Mouse (Mus musculus) gastrocnemius, adult 2 months (tissue): ENCODE results near the gene Col26a1. TPM values are rescaled to one million over a fixed set of nuclear protein-coding genes. Genes with fewer than 3 reads are reported as not detected.

ENCODE experiments used
- DNase-seq: peaks from one replicate; pipeline ENCODE4 v3.0.0; 2022
- H3K27ac ChIP-seq: fragments of 200-600 bp; 2 replicates; pipeline ENCODE4 v1.8.1; 2022; ENCODE audit warnings: mild to moderate bottlenecking
- H3K4me3 ChIP-seq: fragments of 200-600 bp; 2 replicates; pipeline ENCODE4 v1.8.1; 2022; ENCODE audit warnings: mild to moderate bottlenecking, moderate library complexity
- CTCF ChIP-seq: fragments of 200-600 bp; IDR thresholded peaks from 2 replicates; pipeline ENCODE4 v1.8.1; 2022; ENCODE audit warnings: antibody characterized with exemption, mild to moderate bottlenecking, moderate library complexity
- intact Hi-C: fragments of 180-260 bp; cut with DNase I; formaldehyde crosslinking; loops from one replicate; pipeline ENCODE4 v1.15.1; 2025
- total RNA-seq, 2 experiments: library from RNA; stranded (reverse); gene quantifications; 2 replicates each; pipeline ENCODE4 v1.2.3; 2021

Gene Col26a1
- total RNA-seq, 2 experiments from 2014 or later = 1.4 to 2.1 TPM

DNA sequence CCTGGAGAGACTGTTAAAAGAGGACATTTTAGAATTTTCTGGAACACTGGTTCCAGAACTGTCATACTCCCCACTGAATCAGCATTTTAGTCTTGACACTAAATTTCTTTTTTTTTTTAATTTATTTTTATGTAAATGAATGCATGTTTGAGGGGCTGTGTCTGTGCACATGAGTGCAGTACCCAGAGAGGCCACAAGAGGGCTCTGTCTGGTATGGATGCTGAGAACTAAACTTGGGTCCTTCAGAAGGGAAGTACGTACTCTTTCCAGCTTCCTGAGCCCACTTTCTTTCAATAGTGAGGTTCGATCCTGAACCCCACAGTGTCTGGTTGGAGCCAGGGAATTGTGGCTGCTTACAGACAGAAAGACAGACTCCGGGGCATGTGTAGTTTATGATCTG lies 177.5 kb downstream of the Col26a1 start:
- Histone ChIP-seq H3K27ac (no peak overlapping the region), H3K4me3 (no peak overlapping the region)
- intact Hi-C loops = loop anchor here (10.0 kb wide), 1 partner anchor 81 kb away; no protein-coding TSS in a partner anchor
- DNase-seq = no peak
- TF ChIP-seq CTCF = peak; percentile 61

DNA sequence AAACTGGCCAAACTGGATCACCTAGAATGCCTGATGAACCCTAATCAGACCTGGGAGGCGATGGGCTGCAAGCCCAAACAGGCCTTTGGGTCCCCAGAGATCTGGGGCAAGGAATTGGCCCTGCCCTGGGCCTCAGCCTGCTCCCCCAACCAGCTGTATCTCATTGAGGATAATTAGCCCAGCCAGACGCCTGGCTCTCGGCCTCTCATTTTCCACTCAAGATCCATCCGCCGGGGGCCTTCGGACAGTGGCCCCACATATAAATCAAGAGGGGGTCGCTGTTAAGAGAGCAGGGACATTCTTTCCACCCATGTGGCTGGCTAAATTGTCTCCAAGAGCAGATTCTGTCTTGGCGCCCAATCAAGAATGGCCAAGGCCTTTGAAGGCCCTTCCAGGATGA lies 178.9 kb downstream of the Col26a1 start:
- Histone ChIP-seq H3K27ac (no peak overlapping the region), H3K4me3 (no peak overlapping the region)
- no peak for DNase-seq
- intact Hi-C loops = loop anchor here (10.0 kb wide), 1 partner anchor 79 kb away; no protein-coding TSS in a partner anchor
- TF ChIP-seq CTCF = no peak

DNA sequence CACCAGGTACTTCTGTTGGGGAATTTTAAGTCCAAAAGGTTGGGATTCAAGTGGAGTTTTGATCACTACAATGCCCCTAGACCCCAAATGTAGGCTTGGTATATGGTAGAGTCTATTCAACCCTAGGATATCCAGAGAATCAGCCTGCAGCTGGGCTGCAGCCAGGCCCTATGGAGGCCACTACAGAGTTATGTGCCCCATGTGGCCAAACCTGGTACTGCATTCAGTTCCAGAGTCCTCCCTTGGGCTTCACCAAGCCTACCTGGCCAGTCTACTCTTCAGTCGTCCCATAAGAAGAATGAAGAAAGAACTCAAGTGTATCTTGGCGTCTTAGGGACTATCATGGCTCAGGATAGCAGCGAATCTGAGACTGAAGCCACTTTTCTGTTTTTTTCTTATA lies 179.3 kb downstream of the Col26a1 start:
- Histone ChIP-seq H3K4me3 (no peak overlapping the region), H3K27ac (no peak overlapping the region)
- peak; percentile 84 for DNase-seq
- TF ChIP-seq CTCF = peak; percentile 90
- intact Hi-C loops = loop anchor here (10.0 kb wide), 1 partner anchor 79 kb away; no protein-coding TSS in a partner anchor

DNA sequence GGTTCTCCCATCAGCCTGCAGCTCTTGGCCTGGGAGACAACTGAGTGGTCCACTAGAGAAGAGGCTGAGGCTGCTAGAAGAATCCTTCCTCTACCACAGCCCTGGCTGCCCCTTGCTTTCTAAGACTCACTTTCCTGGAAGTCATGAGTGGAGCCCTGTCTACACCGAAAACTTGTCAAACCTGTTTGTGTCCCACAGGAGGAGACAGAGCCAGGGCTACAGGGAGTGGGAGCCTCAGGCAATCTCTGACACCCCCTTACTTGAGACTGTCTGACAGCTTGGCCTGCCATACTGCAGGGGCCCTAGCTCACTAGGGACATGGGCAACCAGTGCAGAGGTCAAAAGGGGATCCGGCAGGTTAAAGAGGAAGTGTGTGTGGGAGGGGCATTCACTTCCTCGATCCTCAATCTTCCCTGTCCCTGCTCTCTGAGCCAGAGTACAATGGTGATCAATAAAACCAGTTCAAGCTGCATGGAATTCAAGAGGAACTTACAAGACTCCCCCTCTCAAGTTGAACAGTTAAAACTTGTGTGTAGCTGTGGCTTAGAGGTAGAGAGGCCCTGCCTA lies 180.8 kb downstream of the Col26a1 start:
- Histone ChIP-seq H3K27ac (no peak overlapping the region), H3K4me3 (no peak overlapping the region)
- intact Hi-C loops = loop anchor here (10.0 kb wide), 1 partner anchor 77 kb away; no protein-coding TSS in a partner anchor
- no peak for DNase-seq
- no peak for TF ChIP-seq CTCF

DNA sequence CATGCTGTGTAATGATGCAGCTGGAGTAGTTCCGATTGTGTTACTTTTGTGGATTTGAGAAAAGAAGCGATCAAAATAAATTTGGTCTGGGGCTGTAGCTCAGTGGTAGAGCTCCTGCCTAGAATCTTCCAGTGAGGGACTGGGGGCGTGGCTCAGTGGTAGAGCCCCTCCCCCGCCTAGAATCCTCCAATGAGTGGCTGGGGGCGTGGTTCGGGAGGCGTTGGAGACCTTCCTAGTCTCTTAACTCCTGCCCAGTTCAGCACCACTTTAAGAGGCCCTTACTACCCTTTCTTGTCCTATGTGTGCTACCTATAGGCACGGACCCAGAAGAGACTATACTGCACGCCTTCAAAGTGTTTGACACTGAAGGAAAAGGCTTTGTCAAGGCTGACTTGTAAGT lies 185.4 kb downstream of the Col26a1 start:
- TF ChIP-seq CTCF = no peak
- no peak for DNase-seq
- no peak overlapping the region for H3K4me3 ChIP-seq
- intact Hi-C loops = no loop called here
- no peak overlapping the region for H3K27ac ChIP-seq

DNA sequence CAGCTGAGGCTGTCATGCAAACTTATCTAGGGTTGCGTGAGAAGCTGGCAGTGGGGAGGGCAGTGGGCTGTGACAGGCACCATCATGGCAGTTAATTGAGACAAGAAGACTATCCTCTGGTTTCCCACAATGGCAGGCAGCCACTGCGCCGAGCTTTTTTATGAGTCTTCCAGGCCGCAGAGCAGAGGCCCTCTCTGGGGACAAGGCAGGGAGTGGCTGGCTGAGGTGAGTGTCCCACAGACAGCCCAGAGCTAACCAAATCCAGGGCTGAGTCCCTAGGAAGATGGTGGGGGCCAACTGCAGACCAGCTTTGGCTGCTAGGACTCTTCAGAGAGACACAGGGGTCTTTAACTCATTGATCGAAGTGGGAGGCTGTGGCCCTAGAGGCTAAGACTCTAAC lies 186.5 kb downstream of the Col26a1 start:
- H3K4me3 ChIP-seq = no peak overlapping the region
- no peak overlapping the region for H3K27ac ChIP-seq
- TF ChIP-seq CTCF = no peak

GRCm38 (mm10) chr5:136694976-136695375 lies 188.0 kb downstream of the Col26a1 start:
- intact Hi-C loops = no loop called here
- no peak overlapping the region for H3K4me3 ChIP-seq
- no peak for TF ChIP-seq CTCF
- no peak overlapping the region for H3K27ac ChIP-seq
- no peak for DNase-seq

More for the DNA sequence above, 186.5 kb downstream of the Col26a1 start:
- no peak for DNase-seq
- intact Hi-C loops = no loop called here

- no peak for TF ChIP-seq CTCF
- no peak overlapping the region for H3K27ac ChIP-seq
- DNase-seq = peak; percentile 41
- H3K4me3 ChIP-seq = no peak overlapping the region
- intact Hi-C loops = no loop called here
Measured at GRCm38 (mm10) chr5:136693418-136693817, 189.6 kb downstream of the Col26a1 start.

- H3K27ac ChIP-seq = no peak within 1 kb of the TSS
- no peak for DNase-seq
- intact Hi-C loops = no loop called here
Measured at GRCm38 (mm10) chr5:136692784-136693183, 190.2 kb downstream of the Col26a1 start, which contains the start of gene Myl10. TSS of gene Myl10 (plus strand) at chr5:136693146.

More at GRCm38 (mm10) chr5:136692784-136693183, 190.2 kb downstream of the Col26a1 start, which contains the start of gene Myl10:
- no peak for TF ChIP-seq CTCF
- H3K4me3 ChIP-seq = no peak within 1 kb of the TSS

Other genes starting within 250 kb of the Col26a1 start
- gene Myl10, start 190.1 kb downstream of the Col26a1 start, total RNA-seq = 1 to 10 TPM in 1 of 2 experiments, not detected in 1; 3.5 TPM
- 1 to 10 TPM; 5.4 to 5.8 TPM for gene Ift22, start 24.9 kb upstream of the Col26a1 start, total RNA-seq
- gene Fis1, start 70.1 kb upstream of the Col26a1 start, total RNA-seq = 100 to 1,000 TPM; 179 to 181 TPM
- gene Cldn15, start 83.4 kb upstream of the Col26a1 start, total RNA-seq = 1 to 10 TPM; 2.1 to 2.3 TPM
- 10 to 100 TPM; 15.2 to 20.6 TPM for gene Plod3, start 103.8 kb upstream of the Col26a1 start, total RNA-seq
- 10 to 100 TPM; 61.2 to 79.6 TPM for gene Znhit1, start 104.8 kb upstream of the Col26a1 start, total RNA-seq
- gene Vgf, start 143.2 kb upstream of the Col26a1 start, total RNA-seq = not detected
- 10 to 100 TPM; 12.4 to 19.2 TPM for gene Ap1s1, start 162.9 kb upstream of the Col26a1 start, total RNA-seq
- 1 to 10 TPM; 2.5 to 2.8 TPM for gene Serpine1, start 189.1 kb upstream of the Col26a1 start, total RNA-seq
- gene Trim56, start 233.0 kb upstream of the Col26a1 start, total RNA-seq = 1 to 10 TPM; 7.5 to 9.3 TPM